In genomic region chr2:131118968-131119574, GRCm38 (mm10) we compare ENCODE assay signal across 19 mouse cellular contexts. TPM values are rescaled to one million over a fixed set of nuclear protein-coding genes. Genes with fewer than 3 reads are reported as not detected.
"Had no signal": no experiment of that assay in that cellular context is flagged by ENCODE, and none has a peak within 500 bp of the region (broad histone marks: within the 10 kb centered on the region; RNA-seq: fewer than 3 reads in every experiment).

No protein-coding gene starts in this region.

- H3K27me3 ChIP-seq: hindbrain, embryonic 15.5 days; limb, embryonic 13.5 days; neural tube, embryonic 12.5 days had no signal

- H3K4me1 ChIP-seq: hindbrain, embryonic 15.5 days; limb, embryonic 13.5 days; neural tube, embryonic 12.5 days had no signal

- H3K9me3 ChIP-seq: hindbrain, embryonic 15.5 days; limb, embryonic 13.5 days; neural tube, embryonic 12.5 days had no signal

- H3K36me3 ChIP-seq: hindbrain, embryonic 15.5 days; limb, embryonic 13.5 days; neural tube, embryonic 12.5 days had no signal

- H3K4me2 ChIP-seq: hindbrain, embryonic 15.5 days; limb, embryonic 13.5 days; neural tube, embryonic 12.5 days had no signal

- H3K27ac ChIP-seq: hindbrain, embryonic 15.5 days; layer of hippocampus, adult 2 months; limb, embryonic 13.5 days; liver, embryonic 14.5 days; neural tube, embryonic 12.5 days had no signal

- H3K4me3 ChIP-seq: hindbrain, embryonic 15.5 days; layer of hippocampus, adult 2 months; limb, embryonic 13.5 days; neural tube, embryonic 12.5 days had no signal

- H3K9ac ChIP-seq: hindbrain, embryonic 15.5 days; limb, embryonic 13.5 days; liver, embryonic 14.5 days; neural tube, embryonic 12.5 days had no signal

- DNase-seq: kidney, adult 9 months; left cerebral cortex, postnatal 4 days; lung, adult 18-20 months; midbrain, embryonic 14.5 days; thymus, adult 18-20 months; thymus, postnatal 14 days had no signal

RNA-seq across cellular contexts. Expression of gene Hspa12b, which starts 8.0 kb away (rescaled TPM):
- total RNA-seq: neutrophil, adult 5-6 weeks had no signal

RNA-seq across cellular contexts. Expression of gene Gm11037, which starts 14.2 kb away (rescaled TPM):
- total RNA-seq: layer of hippocampus, adult 2 months; layer of hippocampus, postnatal 14 days; left cerebral cortex, adult 18-20 months; left cerebral cortex, postnatal 10 days; left cerebral cortex, postnatal 4 days; liver, adult 2 months; megakaryocyte-erythroid progenitor cell, adult 5-6 weeks; neutrophil, adult 5-6 weeks had no signal
- polyA plus RNA-seq: hindbrain, embryonic 15.5 days; limb, embryonic 13.5 days; liver, adult 2 months; liver, embryonic 14.5 days; lung, embryonic 16.5 days; midbrain, embryonic 14.5 days; neural tube, embryonic 12.5 days; urinary bladder, adult 2 months had no signal

RNA-seq across cellular contexts. Expression of gene Adam33, which starts 55.5 kb away (rescaled TPM):
- total RNA-seq: neutrophil, adult 5-6 weeks had no signal
